Mouse (Mus musculus) adrenal gland, postnatal 4 days (tissue): ENCODE data around the gene Gm21708. TPM values are rescaled to one million over a fixed set of nuclear protein-coding genes. Genes with fewer than 3 reads are reported as not detected.
"Not testable (repeated sequence)": the region's sequence is repeated elsewhere in the genome, so short reads cannot be mapped to it uniquely, and the experiment has no call there.

ENCODE experiments used
- DNase-seq, 2 experiments: peaks; one replicate each; pipeline ENCODE4 v3.0.0; 2021 to 2022; ENCODE audit warnings: low spot score in 2 of 2, mixed read lengths in 2 of 2
- long read RNA-seq, 2 experiments: library from polyadenylated mRNA; stranded (forward); transcript quantifications; one replicate each; pipeline ENCODE4 v2.0.0; 2021
- total RNA-seq, 2 experiments: library from RNA; stranded (reverse); gene quantifications; 2 replicates each; pipeline ENCODE4 v1.2.3; 2021

Gene Gm21708
- not detected for total RNA-seq
- long read RNA-seq, experiment 1 = 0 reads
- long read RNA-seq, experiment 2 = 0 reads

- DNase-seq = not testable (repeated sequence)
These were observed at the start of gene Gm21708, which contains the start of gene Gm21704 for GRCm38 (mm10) chrY:3410067-3410466. Gm21708 (minus strand) TSS chrY:3410167. Gm21704 (minus strand) TSS chrY:3410167.

Other genes with a start within 250 kb of the Gm21708 start
- not detected for gene Gm21677, start 103.7 kb downstream of the Gm21708 start, total RNA-seq
- not detected for gene Gm21693, start 64.8 kb downstream of the Gm21708 start, total RNA-seq
- not detected for gene Gm21704, start within 50 bp of the Gm21708 start, total RNA-seq